Mouse (Mus musculus): Measurements from ENCODE around the gene Ffar2.

The Ffar2 gene

DNA sequence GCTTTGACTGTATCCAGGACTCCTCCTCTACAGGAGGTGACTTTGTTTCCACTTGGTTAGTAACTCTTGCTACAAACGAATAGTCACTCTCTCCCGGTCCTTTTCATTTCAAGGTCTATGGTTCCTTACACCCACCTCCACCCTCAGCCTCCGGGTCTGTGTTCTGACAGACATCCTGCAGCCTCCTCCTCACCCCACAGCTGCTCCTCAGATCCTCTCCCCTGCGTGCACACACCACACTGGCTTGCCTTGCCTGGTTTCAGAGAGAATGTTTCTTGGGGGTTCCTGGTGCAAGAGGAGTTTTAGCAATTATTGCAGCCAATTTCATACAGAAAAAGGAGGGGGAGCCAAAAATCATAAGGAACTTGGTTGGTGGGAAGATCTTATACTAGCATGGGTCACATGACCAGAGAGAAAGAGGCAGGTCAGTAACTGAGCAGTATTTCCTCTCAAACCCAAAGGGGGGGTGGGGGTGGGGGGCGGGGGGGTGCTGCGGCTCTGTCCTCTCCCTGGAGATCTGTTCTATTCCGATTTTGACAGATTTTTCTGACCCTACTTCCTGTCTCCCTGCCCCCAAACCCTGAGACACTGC is 2.6 kb downstream of the Ffar2 start:
- no peak for DNase-seq

DNA sequence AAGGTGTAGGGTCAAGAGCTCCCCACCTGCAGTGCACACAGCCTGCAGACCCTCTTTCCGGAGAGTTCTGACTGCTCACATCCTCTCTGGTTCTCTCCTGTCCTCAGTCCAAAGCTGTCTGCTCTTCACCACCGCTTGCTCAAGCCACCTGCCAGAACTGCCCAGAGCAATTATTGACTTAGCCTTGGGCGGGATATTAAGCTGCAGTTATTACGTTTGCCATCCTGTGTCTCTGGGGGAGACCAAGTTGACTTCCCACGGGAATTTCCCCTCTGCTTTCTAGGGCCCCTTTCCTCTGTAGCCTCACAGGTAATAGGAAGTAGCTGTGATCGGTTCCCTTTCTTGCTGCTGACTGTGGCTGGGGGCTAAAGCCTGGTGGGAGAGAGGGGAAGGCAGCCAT is 3.4 kb downstream of the Ffar2 start:
- no peak for DNase-seq

DNA sequence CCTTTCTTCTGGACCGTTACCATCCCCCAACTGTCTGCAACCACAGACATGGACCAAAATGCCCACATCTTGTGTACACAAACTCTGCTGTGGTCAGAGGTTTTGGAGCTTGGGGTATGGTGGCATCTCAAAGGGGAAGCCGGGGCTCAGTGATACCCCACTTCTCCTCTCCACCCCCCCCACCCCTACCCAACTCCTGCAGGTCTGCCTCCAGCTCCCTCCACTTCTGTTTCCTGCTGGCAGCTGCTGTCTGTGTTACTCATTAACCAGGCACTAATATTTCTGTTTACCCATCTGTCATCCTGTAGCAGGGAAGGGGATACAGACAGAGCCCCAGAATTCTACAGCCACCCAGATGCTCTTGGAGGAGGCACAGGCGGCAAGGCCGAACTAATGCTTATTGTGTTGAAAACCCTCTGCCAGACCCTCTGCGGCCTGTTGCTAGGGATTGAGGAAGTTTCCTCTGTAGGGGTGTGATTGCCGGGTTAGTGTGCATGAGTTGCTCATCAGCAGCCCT is 11.2 kb downstream of the Ffar2 start:
- peak in 1 of 2 experiments; percentile 16 for DNase-seq

DNA sequence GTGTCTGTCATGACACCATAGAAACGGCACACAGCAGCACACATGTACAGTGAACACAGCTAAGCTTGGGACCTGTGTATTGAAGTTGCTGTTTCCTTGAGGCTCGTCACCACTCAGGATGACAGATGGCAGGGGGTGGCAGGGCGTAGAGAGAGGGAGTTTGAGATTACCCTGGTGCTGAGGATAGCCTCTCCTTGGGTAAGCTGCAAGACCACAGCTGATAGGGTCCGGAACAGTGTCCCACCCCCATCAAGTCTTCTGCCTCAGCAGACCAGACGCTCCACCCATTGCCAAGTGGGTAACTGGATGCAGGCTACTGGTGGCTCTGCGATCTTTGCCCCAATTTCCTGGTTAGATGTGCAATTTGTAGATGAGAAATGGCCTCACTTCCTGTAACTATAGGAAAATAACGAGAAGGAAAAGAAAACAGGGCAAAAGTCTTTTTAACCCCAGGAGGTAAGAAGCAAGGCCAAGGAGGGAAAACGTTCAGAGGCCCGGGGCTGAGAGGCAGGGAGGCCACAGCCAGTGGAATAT is 11.8 kb downstream of the Ffar2 start:
- no peak for DNase-seq

DNA sequence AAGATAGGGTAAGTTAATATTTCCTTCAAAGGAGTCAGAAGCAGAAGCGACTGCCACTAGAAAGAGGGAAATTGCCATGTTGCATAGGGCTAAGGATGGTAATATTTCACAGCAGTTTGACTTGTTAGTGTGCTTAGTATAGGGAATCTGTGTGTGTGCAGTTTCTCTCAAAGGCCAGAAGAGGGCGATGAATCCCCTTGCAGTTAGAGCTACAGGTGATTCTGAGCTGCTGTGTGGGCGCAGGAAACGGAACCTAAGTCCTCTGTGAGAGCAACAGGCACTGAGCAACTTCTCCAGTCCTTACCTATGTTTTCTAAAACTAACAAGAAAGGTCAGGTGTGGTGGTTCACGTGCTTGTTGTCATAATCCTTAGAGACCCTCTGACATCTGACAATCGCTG is 13.3 kb downstream of the Ffar2 start:
- no peak for DNase-seq

DNA sequence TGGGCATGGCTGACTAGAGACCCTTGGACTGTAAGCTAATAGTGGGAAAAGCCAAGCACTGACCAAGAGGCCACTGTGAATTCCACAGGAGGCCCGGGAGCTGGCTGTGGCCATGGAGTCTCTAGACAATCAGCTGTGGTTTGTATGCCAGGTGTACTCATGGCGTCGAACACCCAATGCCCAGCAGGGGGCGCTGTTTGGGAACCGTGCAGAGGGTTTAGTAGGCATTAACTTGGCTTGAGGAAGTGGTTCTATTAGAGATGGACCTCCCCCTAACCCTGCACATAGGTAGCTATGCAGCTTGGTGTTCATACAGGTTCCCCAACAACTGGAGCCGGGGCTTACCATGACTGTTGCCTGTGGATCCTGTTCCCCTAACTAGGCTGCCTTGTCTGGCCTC is 17.7 kb downstream of the Ffar2 start:
- DNase-seq: peak; percentile 40 to 54

DNA sequence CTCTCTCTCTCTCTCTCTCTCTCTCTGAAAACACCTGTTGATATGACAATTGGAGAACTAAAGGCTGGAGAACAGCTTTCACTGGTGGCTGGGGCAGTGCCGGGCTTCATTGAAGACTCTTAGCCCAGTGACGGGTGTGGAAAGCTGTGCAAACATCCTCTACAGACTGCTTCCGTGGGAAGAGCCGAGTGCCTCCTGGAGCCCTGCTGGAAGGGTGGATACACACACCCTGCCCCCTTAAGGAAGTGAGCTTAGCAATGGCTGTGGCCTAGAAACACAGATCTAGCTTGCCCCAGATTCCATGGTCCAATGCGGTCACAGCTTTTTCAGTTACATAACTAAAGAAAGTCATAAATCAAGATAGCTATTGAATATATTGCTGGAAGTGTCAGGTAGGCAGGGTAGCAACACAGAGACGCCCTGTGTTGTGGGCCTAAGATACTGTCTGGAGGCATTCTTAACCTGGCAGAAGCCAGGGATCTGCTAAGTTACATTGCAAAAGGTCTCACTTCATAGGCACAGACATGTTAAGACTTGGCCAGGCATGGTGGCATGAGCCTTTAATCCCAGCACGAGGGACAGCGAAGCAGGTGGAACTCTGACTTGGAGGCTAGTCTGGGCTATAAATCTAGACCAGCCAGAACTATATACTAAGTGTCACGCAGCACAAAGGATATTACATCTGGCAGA is 19.4 kb downstream of the Ffar2 start:
- no peak for DNase-seq

DNA sequence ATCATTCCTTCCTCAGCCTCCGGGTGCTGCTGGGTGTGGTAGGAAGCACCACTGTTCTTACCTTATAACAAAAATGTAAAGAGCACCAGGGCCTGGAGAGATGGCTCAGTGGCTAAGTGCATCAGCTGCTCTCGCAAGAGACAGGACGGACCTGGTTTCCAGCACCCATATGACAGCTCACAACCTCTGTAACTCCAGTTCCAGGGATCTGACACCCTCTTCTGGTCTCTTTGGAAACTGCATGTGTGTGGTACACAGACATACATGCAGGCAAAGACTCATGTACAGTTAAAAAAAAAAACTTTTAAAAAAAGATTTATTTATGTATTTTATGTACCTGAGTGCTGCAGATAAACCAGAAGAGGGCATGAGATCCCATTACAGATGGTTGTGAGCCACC is 20.3 kb downstream of the Ffar2 start:
- no peak for DNase-seq

DNA sequence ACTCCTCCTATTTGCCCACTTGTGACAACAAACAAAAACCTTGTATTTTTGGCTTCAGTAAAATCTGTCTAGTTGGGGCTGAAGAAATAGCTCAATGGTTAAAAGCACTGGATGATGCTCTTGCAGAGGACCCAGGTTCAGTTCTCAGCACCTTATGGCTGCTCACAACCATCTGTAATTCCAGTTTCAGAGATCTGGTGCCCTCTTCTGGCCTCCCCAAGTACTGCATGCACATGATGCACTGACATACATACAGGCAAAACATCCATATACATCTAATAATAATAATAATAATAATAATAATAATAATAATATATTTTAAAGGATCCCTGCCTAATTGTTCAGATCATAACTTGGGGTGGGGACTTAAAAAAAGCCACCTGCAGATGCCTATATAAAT is 22.9 kb downstream of the Ffar2 start:
- no peak for DNase-seq

DNA sequence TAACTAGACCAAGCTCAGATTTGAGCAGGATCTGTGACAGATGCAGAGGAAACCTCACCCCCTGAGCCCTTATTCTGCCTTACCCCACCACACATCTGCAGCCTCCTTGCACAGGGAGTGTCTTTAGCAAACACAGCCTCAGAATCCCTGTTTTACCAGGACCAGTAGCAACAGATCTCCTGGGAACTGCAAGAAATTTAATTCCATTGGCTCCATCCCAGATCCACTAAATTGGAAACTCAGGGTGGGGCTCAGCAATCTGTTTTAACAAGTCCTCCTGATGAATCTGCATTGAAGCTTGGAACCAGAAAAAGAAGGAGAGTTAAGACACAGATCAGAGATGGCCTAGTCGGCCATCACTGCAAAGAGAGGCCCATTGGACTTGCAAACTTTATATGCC is 26.8 kb downstream of the Ffar2 start:
- DNase-seq: no peak

DNA sequence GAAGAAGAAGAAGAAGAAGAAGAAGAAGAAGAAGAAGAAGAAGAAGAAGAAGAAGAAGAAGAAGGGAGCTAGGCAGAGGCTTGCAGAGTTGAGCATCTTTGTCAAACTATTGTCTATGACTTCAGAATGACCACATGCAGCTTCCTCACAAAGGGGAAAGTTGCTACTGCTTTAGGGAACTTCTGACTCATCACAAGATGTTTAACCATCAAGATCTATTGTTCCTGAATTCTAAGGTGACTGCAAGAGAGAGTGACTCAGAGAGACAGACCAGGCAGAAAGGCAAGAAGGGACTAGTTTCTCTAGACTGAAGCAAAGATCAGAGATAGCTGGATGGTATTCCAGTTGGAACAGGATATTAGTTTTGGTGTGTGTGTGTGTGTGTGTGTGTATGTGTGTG is 28.7 kb downstream of the Ffar2 start:
- DNase-seq: no peak

DNA sequence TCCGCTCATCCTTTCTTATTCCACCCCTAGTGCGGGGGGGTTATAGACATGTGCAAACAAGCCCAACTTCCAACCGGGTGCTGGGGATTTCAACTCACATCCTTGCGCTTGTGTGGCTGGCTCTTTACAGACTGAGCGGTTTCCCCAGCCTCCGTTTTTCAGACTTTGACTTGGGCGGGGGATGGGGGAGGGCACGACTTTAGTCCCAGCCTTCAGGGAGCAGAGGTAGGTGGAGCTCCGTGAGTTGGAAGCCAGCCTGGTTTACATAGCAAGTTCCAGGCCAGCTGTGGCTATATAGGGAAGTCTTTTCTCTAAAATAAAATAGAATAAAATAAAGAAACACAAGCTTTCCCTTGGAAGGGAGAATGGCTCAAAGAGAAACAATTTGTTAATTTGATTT is 31.7 kb downstream of the Ffar2 start:
- DNase-seq: no peak

DNA sequence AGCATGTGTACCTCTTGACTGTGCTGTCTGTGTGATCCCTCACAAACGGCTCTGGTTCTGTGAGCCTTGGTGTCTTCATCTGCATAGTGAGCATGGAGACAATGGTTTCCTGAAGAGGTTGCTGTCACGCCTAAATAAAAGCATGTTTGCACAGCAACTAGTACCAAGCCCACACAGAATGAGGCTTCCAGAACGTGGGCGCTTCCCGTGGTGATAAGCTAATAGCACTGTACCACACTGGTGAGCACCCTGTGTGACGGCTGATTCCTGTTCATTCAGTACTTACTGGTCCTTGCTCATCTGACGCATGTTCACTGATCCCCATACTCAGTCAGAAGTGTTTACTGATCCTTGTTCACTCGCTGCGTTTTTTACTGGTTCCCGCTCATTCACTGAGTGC is 33.4 kb downstream of the Ffar2 start:
- no peak for DNase-seq

DNA sequence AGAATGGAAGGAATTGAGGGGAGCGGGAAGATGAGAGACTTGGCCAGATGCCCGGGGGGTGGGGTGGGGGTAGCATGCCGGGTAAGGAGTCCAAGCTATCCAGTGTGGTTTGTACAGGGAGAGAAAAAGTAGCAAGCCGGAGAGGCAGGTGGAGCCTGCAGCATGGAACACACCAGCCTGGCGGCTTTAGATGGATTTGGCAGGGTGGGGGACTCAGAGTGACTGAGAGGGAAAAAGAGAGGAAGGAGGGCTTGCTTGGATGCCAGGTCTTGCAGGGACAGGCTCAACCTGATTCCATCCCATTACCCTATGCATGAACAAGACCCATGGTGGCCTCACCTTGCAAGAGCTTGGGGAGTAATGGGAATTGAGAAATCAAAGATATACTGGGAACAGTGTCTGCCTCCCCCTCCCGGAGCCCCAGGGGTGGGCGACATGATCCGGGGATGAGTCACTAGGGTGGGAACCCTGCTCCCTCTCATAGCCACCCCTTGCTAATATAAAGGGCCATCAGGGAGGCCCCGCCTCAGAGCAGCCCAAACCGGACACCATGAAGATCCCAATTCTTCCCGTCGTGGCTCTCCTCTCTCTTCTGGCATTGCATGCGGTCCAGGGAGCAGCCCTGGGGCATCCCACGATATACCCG is 36.1 kb downstream of the Ffar2 start, which contains the start of gene Krtdap:
Gene Krtdap (plus strand): TSS at position 520 of the 646 bp plus-strand sequence.
- DNase-seq: no peak

DNA sequence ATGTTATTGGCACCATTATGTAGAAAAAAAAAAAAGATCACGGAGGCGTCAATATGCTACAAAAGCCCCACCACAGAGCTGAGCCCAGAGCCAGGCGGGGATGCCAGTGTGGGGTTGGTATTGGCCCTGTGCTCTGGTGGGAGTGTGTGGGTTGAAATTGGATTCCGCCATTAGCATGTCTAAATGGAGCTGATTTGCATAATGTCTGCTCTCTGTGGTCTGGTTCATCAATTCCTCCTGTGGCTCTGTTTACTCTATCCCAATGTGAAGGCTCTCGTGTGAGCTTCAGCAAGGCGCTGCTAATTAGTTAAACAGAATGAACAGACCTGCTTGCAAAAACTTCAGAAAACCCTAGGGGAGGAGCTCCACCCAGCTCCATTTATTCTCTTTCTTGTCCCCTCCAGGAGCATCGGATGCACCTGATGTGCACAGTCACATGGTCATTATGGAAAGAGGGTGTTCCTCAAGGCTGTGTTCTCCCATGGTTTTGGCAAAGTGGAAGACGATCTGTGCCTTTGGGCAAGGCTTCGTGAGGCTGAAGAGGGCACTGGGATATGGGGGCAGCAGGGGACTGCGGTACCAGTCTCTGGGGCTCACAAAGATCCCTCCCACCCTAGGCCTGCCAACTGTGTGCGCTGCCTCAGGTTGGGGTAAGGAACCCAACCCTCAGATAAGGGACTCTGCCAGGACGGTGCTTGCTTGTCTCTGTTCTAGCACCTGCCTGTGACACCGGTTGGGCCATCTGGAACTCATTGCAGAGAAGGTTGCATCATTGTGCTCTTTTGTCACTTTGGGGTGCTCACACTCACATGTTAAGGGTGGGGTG is 37.6 kb downstream of the Ffar2 start:
- DNase-seq: no peak

DNA sequence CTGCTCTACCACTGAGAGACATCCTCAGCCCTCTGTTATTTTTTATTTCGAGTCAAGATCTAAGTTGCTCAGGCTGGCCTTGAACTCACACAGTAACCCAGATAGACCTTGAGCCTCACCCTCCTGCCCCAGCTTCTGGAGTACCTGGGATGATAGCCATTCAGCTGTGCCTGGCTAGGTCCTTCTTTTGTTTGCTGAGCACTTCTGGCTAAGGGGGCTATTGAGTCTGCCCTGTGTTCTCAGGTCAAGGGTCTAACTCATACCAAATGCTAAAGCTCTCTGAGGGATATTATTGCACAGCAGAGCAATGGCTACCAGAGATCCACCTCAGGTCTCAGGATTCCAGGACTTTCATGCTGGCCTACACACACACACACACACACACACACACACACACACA is 38.4 kb downstream of the Ffar2 start:
- DNase-seq: no peak

DNA sequence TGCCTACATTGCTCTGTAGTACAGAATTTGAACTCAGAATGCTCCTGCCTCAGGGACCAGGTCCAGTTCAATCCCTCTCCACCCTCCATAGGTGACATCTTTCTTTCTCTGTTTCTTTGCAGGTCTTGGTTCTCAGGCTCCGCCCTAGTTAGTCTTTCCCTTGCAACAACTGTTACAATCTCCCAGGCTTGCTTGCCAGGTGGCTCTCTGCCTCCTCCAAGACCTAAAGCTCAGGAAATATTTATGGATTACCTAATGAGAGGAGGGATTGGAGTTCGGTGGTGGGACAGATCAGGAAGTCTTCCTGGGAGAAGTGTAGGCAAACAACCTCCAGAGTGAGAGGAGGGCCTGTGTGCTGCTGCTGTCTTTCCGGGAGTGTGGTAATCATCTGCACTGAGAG is 40.9 kb downstream of the Ffar2 start:
- DNase-seq: no peak

DNA sequence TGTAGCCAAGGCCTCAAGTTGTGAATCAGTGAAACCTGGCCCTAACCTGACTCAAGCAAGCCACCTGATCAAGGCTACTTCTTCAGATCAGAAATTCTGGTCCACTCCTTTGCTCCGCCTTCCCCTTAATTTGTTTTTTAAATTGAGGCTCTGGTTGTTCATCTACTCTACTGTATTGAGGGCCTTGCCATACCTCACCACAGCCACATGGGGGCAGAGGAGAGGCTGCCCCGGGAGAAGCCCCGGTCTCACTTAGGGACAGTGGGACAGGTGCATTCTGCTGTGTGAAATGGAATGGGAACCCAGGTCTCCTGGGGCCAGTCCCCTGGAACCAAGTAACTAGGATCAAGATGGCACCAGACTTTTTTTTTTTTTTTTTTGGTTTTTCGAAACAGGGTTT is 41.8 kb downstream of the Ffar2 start:
- DNase-seq: no peak

DNA sequence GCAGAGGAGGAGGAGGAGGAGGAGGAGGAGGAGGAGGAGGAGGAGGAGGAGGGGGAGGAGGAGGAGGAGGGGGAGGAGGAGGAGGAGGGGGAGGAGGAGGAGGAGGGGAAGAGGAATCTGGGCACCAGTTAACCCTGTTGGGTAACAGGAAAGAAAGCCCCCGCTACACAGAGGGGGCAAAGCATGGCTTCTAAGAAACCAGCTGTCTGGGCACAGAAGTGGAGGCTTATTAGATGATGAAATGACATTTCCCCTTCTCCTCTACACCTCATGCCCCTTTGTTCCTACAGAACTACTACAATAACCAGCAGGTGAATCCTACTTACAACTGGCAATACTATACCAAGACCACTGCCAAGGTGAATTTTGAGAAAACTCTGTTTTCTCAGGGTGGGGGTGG is 45.7 kb downstream of the Ffar2 start:
- no peak for DNase-seq

DNA sequence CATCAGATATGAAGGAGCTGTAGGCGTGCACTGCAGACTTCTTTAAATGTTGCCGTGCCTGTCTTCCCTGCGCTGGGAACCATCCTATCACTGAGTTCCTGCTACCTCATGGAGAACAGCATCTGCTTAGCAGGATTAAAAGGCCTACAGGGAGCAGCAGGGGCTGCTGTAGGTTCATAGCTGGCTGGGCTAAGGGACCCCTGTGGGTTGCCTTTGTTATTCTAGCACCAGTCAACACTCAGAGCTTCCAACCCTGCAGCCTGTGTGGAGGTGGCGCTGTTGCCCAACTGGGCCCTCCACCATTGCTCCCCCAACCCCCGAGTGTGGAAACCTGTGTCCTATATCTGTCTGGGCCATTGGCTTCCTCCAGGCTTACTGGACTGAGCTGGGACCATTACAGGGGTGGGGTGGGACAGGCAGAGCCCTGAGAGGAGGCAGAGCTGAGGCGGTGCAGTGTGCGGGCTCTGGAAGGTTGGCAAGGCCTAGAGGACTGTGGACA is 46.4 kb downstream of the Ffar2 start:
- no peak for DNase-seq

DNA sequence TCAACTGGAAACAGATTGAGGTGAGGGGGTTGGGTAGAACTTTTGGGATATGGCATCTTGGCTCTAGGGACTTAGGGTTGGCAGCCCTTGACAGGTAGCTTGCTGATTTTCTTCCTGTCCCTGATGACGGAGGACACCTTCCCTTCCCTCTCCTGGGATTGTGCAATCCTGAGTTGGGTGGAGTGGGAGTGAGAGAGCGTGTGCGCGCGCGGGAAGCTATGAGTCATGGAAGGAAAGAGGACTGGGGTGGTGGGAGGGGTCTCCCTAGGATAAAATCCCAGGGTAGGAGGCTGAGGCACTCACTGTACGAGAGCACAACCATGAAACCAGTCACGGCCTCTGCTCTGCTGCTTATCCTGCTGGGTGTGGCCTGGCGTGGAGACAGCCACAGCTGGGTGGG is 47.5 kb downstream of the Ffar2 start:
- no peak for DNase-seq

DNA sequence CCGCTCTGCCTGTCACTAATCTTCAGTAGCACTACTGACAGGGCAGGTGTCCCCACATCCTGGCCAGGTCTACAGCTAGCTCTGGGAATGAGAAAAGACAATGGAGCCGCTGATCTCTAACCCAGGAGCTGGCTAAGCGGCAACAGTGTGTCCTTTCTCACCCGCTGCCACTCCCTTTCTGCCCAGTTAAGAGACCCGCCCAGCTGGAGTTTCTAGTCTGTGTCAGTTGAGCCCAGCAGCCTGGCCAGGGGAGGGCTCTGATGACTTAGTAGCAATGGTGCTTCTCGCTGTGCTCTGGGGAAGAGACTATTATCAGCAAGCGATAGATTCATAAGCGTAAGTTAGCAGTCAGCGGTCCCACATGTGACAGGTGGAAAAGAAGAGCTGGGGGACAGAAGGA is 54.3 kb downstream of the Ffar2 start:
- DNase-seq: no peak
